Mouse (Mus musculus): ENCODE results near the gene 4930519P11Rik.

4930519P11Rik gene

GRCm38 (mm10) chr2:154632203-154632780, 19.1 kb upstream of the 4930519P11Rik start:
- DNase-seq = no peak

- no peak for DNase-seq
Observed at GRCm38 (mm10) chr2:154630531-154630930, 17.3 kb upstream of the 4930519P11Rik start.

- DNase-seq = no peak
Observed at GRCm38 (mm10) chr2:154624137-154624536, 10.9 kb upstream of the 4930519P11Rik start.

- DNase-seq = peak; percentile 37 to 42
Observed at GRCm38 (mm10) chr2:154621684-154622083, 8.4 kb upstream of the 4930519P11Rik start.

GRCm38 (mm10) chr2:154617061-154617460, 3.8 kb upstream of the 4930519P11Rik start:
- no peak for DNase-seq

- no peak for DNase-seq
Observed at GRCm38 (mm10) chr2:154615674-154616073, 2.4 kb upstream of the 4930519P11Rik start.

- DNase-seq = no peak
Observed at GRCm38 (mm10) chr2:154614841-154615576, 1.8 kb upstream of the 4930519P11Rik start.

- DNase-seq = no peak
Observed at GRCm38 (mm10) chr2:154609050-154609767, 4.0 kb downstream of the 4930519P11Rik start.

GRCm38 (mm10) chr2:154606965-154607364, 6.3 kb downstream of the 4930519P11Rik start:
- no peak for DNase-seq

- DNase-seq = no peak
Observed at GRCm38 (mm10) chr2:154604156-154604555, 9.1 kb downstream of the 4930519P11Rik start.

GRCm38 (mm10) chr2:154603638-154604153, 9.5 kb downstream of the 4930519P11Rik start, which contains the start of gene Pxmp4:
Gene Pxmp4, minus strand, starts transcription at chr2:154603708.
- peak; percentile 100 for DNase-seq

GRCm38 (mm10) chr2:154603007-154603637, 10.1 kb downstream of the 4930519P11Rik start:
- peak; percentile 56 to 62 for DNase-seq

GRCm38 (mm10) chr2:154601324-154601723, 11.9 kb downstream of the 4930519P11Rik start:
- peak; percentile 71 to 84 for DNase-seq

GRCm38 (mm10) chr2:154600586-154600985, 12.7 kb downstream of the 4930519P11Rik start:
- DNase-seq = no peak

- DNase-seq = no peak
Observed at GRCm38 (mm10) chr2:154597399-154597798, 15.8 kb downstream of the 4930519P11Rik start.

GRCm38 (mm10) chr2:154595775-154596174, 17.5 kb downstream of the 4930519P11Rik start:
- no peak for DNase-seq

- no peak for DNase-seq
Observed at GRCm38 (mm10) chr2:154593025-154593424, 20.2 kb downstream of the 4930519P11Rik start.

- DNase-seq = no peak
Observed at GRCm38 (mm10) chr2:154591239-154591638, 22.0 kb downstream of the 4930519P11Rik start.

GRCm38 (mm10) chr2:154589051-154589450, 24.2 kb downstream of the 4930519P11Rik start:
- DNase-seq = no peak

GRCm38 (mm10) chr2:154586405-154586804, 26.8 kb downstream of the 4930519P11Rik start:
- peak in 1 of 2 experiments; percentile 44 for DNase-seq

GRCm38 (mm10) chr2:154584931-154585601, 28.2 kb downstream of the 4930519P11Rik start:
- no peak for DNase-seq

Data from kidney, adult 8-10 months (tissue).